Mouse (Mus musculus) heart, postnatal 0 days (tissue): ENCODE results near the gene Arl4a.

Experiments used
- CTCF ChIP-seq: IDR thresholded peaks from 2 replicates; pipeline ENCODE4 v1.5.1; 2016; ENCODE audit warnings: antibody characterized with exemption, control low read depth, low read depth
- EP300 ChIP-seq: IDR thresholded peaks from 2 replicates; pipeline ENCODE4 v1.6.1; 2016; ENCODE audit warnings: antibody characterized with exemption, low read depth

DNA sequence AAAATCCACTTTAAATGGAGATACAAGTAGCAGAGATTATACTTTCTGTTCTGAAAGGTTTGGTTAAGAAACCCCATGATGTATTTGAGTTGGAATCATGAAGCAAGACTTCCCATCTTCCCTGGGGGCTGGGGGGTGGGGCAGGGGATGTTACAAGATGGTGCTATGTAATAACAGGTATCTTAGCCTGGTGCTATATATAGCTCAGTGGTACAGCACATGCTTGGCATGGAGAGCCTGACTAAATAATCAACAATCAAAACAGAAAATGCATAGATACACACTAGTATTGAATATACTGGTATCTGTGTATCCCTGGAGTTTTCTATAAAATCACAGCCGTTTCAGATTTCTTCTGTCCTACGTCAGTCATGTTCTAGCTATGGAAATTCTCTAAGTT, 61.4 kb downstream of the Arl4a start:
- TF ChIP-seq CTCF (no peak), EP300 (no peak)
